Mouse (Mus musculus): Measurements from ENCODE around the gene Patl2.

Patl2 gene

DNA sequence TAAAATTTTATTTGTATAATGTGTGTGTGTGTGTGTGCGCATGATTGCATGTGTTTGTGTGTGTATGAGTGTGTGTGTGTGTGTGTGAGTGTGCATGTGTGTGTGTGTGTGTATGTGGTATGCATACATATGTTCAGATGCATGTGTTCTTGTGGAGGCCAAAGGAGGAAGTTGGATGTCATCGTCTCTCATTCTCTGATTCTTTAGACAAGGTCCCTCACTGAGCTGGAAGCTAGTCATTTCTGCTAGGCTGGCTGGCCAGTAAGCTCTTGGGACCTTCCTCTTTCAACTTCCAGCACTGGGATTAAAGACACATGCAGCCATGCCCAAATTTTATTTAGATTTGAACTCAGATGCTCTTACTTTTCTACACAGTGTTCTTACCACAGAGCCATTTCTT, 53.9 kb downstream of the Patl2 start:
- Histone ChIP-seq H3K4me3 (replicated peaks; ENCODE audit: low read length) (no peak overlapping the region), H3K27me3 (ENCODE audit: insufficient read depth, low read length) (0 out of 2 replicates have a peak, but pooled peaks cover 6% of the 10 kb centered on the region), H3K9me3 (ENCODE audit: low read length) (no peaks in the 10 kb centered on the region), H3K4me1 (replicated peaks; ENCODE audit: low read depth, low read length) (peaks cover 11% of the 10 kb centered on the region), H3K36me3 (ENCODE audit: insufficient read depth, low read length) (no peaks in the 10 kb centered on the region)
- TF ChIP-seq CTCF (conservative IDR thresholded peaks at IDR 0.05; ENCODE audit: low read length) (no peak), POU5F1 (IDR thresholded peaks at IDR 0.05; ENCODE audit: borderline replicate concordance, low read length) (no peak), NANOG (IDR thresholded peaks at IDR 0.05; ENCODE audit: borderline replicate concordance, low read length) (no peak)

DNA sequence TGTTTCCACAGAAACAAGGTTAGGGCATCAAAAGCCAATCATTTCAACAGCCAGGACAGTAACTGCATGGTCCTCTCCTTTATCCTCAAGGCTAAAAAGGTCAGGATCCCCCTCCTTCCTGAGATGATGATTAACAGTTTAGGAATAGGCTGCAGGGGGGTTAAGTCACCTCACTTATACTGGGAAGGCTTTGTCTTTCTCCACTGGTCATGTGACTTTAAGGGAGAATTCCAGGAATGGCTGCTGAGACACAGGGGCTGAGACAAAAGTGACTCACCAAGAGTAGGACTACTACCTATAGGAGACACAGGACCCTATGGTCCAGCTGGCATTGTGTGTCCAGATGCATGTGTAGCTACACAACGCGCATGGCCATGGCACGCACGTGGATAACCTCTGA, 58.4 kb downstream of the Patl2 start:
- Histone ChIP-seq H3K36me3 (ENCODE audit: insufficient read depth, low read length) (peaks cover 4% of the 10 kb centered on the region), H3K4me1 (replicated peaks; ENCODE audit: low read depth, low read length) (peaks cover 36% of the 10 kb centered on the region), H3K27me3 (ENCODE audit: insufficient read depth, low read length) (0 out of 2 replicates have a peak, but pooled peaks cover 6% of the 10 kb centered on the region), H3K4me3 (replicated peaks; ENCODE audit: low read length) (no peak overlapping the region), H3K9me3 (ENCODE audit: low read length) (no peaks in the 10 kb centered on the region)
- no peak for TF ChIP-seq CTCF (conservative IDR thresholded peaks at IDR 0.05; ENCODE audit: low read length)
- TF ChIP-seq POU5F1 (IDR thresholded peaks at IDR 0.05; ENCODE audit: borderline replicate concordance, low read length): no peak
- TF ChIP-seq NANOG (IDR thresholded peaks at IDR 0.05; ENCODE audit: borderline replicate concordance, low read length): no peak

- H3K4me3 ChIP-seq (replicated peaks; ENCODE audit: low read length): 0 out of 2 replicates have a peak overlapping the region, but pooled peaks have one; percentile 0
- peaks cover 4% of the 10 kb centered on the region for H3K36me3 ChIP-seq (ENCODE audit: insufficient read depth, low read length)
- no peak for TF ChIP-seq POU5F1 (IDR thresholded peaks at IDR 0.05; ENCODE audit: borderline replicate concordance, low read length)
- TF ChIP-seq NANOG (IDR thresholded peaks at IDR 0.05; ENCODE audit: borderline replicate concordance, low read length): no peak
- TF ChIP-seq CTCF (conservative IDR thresholded peaks at IDR 0.05; ENCODE audit: low read length): no peak
- H3K9me3 ChIP-seq (ENCODE audit: low read length): no peaks in the 10 kb centered on the region
- 0 out of 2 replicates have a peak, but pooled peaks cover 6% of the 10 kb centered on the region for H3K27me3 ChIP-seq (ENCODE audit: insufficient read depth, low read length)
- peaks cover 36% of the 10 kb centered on the region for H3K4me1 ChIP-seq (replicated peaks; ENCODE audit: low read depth, low read length)
Measured at GRCm38 (mm10) chr2:122126765-122127347, 59.1 kb downstream of the Patl2 start.

GRCm38 (mm10) chr2:122125680-122126572, 60.1 kb downstream of the Patl2 start:
- Histone ChIP-seq H3K4me1 (replicated peaks; ENCODE audit: low read depth, low read length) (peaks cover 36% of the 10 kb centered on the region), H3K4me3 (replicated peaks; ENCODE audit: low read length) (peak overlapping the region; percentile 62), H3K9me3 (ENCODE audit: low read length) (no peaks in the 10 kb centered on the region), H3K27me3 (ENCODE audit: insufficient read depth, low read length) (0 out of 2 replicates have a peak, but pooled peaks cover 6% of the 10 kb centered on the region), H3K36me3 (ENCODE audit: insufficient read depth, low read length) (peaks cover 7% of the 10 kb centered on the region)
- TF ChIP-seq NANOG (IDR thresholded peaks at IDR 0.05; ENCODE audit: borderline replicate concordance, low read length): no peak
- no peak for TF ChIP-seq POU5F1 (IDR thresholded peaks at IDR 0.05; ENCODE audit: borderline replicate concordance, low read length)
- no peak for TF ChIP-seq CTCF (conservative IDR thresholded peaks at IDR 0.05; ENCODE audit: low read length)

- H3K36me3 ChIP-seq (ENCODE audit: insufficient read depth, low read length): peaks cover 17% of the 10 kb centered on the region
- peaks cover 15% of the 10 kb centered on the region for H3K4me1 ChIP-seq (replicated peaks; ENCODE audit: low read depth, low read length)
- H3K4me3 ChIP-seq (replicated peaks; ENCODE audit: low read length): peak within 1 kb of the TSS; percentile 98
- H3K27me3 ChIP-seq (ENCODE audit: insufficient read depth, low read length): no peaks in the 10 kb centered on the region
- no peaks in the 10 kb centered on the region for H3K9me3 ChIP-seq (ENCODE audit: low read length)
- no peak for TF ChIP-seq POU5F1 (IDR thresholded peaks at IDR 0.05; ENCODE audit: borderline replicate concordance, low read length)
- TF ChIP-seq CTCF (conservative IDR thresholded peaks at IDR 0.05; ENCODE audit: low read length): no peak
- TF ChIP-seq NANOG (IDR thresholded peaks at IDR 0.05; ENCODE audit: borderline replicate concordance, low read length): no peak
Measured at GRCm38 (mm10) chr2:122117961-122118958, 67.7 kb downstream of the Patl2 start, which contains the start of gene Spg11. TSS of gene Spg11 (minus strand) at chr2:122118386.

DNA sequence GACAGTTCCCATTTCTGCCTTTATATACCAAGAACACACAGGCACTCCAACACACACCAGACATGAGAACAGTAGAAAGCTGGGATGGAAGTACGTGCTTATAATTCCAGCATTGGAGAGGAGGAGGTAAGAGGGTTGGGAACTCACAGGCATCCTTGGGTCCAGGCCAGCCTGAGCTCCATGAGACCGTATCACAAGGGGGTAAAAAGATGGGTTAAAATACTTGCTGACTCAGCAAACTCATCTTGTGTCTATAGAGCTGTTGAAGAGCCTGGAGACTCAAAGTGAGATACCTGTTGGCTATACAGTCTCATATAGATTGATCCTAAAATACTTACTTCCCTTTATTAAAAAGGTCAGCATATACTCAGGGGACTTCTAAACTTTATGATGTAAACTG, 69.1 kb downstream of the Patl2 start:
- Histone ChIP-seq H3K4me3 (replicated peaks; ENCODE audit: low read length) (peak overlapping the region; percentile 98), H3K27me3 (ENCODE audit: insufficient read depth, low read length) (no peaks in the 10 kb centered on the region), H3K9me3 (ENCODE audit: low read length) (no peaks in the 10 kb centered on the region), H3K4me1 (replicated peaks; ENCODE audit: low read depth, low read length) (peaks cover 15% of the 10 kb centered on the region), H3K36me3 (ENCODE audit: insufficient read depth, low read length) (peaks cover 23% of the 10 kb centered on the region)
- TF ChIP-seq POU5F1 (IDR thresholded peaks at IDR 0.05; ENCODE audit: borderline replicate concordance, low read length) (no peak), CTCF (conservative IDR thresholded peaks at IDR 0.05; ENCODE audit: low read length) (no peak), NANOG (IDR thresholded peaks at IDR 0.05; ENCODE audit: borderline replicate concordance, low read length) (no peak)

DNA sequence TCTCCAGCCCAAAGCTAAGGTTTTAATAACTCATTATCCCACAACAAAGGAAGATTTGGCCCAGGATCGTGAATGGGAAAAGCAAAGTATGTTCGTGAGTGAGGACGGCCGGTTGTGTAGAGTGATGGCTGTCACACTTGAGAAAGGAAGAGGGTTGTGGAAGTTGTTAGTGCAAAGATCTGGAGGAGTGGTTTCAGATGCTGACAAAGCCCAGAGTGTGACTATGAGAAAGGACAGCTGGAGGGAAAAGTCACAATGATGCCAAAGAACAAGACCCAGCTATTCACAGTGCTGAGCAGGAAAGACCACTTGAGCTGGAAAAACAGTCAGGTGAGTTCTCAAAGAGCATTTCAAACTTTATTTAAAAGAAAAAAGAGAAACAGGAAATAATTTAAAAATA, 76.3 kb downstream of the Patl2 start:
- H3K27me3 ChIP-seq (ENCODE audit: insufficient read depth, low read length): no peaks in the 10 kb centered on the region
- no peaks in the 10 kb centered on the region for H3K9me3 ChIP-seq (ENCODE audit: low read length)
- peaks cover 7% of the 10 kb centered on the region for H3K4me1 ChIP-seq (replicated peaks; ENCODE audit: low read depth, low read length)
- no peak overlapping the region for H3K4me3 ChIP-seq (replicated peaks; ENCODE audit: low read length)
- TF ChIP-seq CTCF (conservative IDR thresholded peaks at IDR 0.05; ENCODE audit: low read length) (no peak), NANOG (IDR thresholded peaks at IDR 0.05; ENCODE audit: borderline replicate concordance, low read length) (no peak), POU5F1 (IDR thresholded peaks at IDR 0.05; ENCODE audit: borderline replicate concordance, low read length) (no peak)
- H3K36me3 ChIP-seq (ENCODE audit: insufficient read depth, low read length): peaks cover 81% of the 10 kb centered on the region
